Mouse (Mus musculus): ENCODE results near the gene Pafah1b3.

DNA sequence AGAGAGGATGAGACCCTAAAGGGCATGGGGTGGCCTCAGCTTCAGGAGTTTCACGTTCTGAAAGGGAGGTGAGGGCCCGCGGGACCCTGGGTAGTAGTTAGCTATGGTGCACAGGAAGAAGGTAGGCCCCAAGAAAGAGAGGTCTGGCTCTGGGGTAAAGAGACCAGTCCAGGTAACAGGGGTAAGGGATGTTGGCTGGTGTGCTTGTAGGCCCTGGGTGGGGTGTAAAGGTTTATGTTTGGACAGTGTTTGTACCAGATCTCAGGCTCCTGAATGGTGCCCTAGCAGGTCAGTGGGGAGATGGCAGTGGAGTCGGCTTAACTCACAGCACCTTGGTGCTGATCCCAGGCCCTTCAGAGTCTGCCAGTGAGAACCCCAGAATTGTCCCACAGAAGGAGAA, 28.8 kb downstream of the Pafah1b3 start:
- TF ChIP-seq CTCF (IDR thresholded peaks at IDR 0.05; ENCODE audit: extremely low read depth, insufficient read length, insufficient replicate concordance, low read depth, low read length) (no peak), POLR2A (IDR thresholded peaks at IDR 0.05; ENCODE audit: low read depth, low read length) (no peak)

Measured in small intestine, adult 2 months (tissue).